Mouse (Mus musculus) CD4-positive naive resting alpha-beta T cell, adult 57 days (primary cell): ENCODE results near the gene Spata48. TPM values are rescaled to one million over a fixed set of nuclear protein-coding genes. Genes with fewer than 3 reads are reported as not detected.

ENCODE experiments used
- total RNA-seq: library from RNA; stranded (reverse); gene quantifications from one replicate; pipeline ENCODE4 v1.2.4, GENCODE M21; 2023

Spata48 gene
- 3.2 TPM for total RNA-seq

GRCm38 (mm10) chr11:11461635-11462560 lies at the start of gene Spata48, which contains the start of gene Zpbp:
Spata48 (plus strand) TSS chr11:11462094.
Zpbp (minus strand) TSS chr11:11462408.

Other genes starting within 250 kb of the Spata48 start
- gene Zpbp, start 314 bp downstream of the Spata48 start, total RNA-seq = 2.0 TPM
- gene 4930512M02Rik, start 165.7 kb downstream of the Spata48 start, total RNA-seq = not detected
- gene Ikzf1, start 222.9 kb downstream of the Spata48 start, total RNA-seq = 618 TPM